ENCODE assay signal across 11 mouse cellular contexts in the genomic region with DNA sequence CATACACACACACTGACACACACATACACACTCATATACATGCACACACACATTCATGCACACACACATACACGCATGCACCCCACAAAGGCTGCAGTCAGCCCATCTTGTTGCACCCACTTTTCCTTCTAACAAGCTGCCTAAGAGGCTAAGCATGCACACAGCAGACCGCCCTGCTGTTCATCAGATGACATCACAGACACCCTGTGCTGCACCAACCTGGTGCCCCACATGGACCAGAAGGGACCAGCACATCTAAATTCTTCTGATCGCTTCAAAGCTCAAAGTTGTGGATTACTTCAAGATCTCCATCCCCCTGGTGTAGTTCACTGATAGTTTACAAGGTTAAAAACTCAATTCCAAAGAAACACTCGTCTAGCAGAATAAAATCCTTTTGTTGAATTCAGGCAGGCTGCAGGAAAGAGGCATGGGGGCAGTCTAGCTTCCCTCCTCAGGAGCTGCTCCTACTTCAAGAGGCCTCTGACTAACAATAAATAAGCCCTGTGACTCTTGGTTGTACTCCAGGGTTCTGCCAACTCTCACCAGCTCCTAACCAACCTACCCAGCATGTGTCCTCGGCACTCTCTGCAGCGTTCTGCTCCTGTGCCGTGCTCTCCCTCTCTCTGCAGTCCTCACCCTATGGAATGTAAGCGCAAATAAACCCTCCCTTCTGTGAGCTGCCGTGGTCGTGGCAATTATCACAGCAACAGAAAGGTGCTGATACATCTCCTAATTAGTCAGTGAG. TPM values are rescaled to one million over a fixed set of nuclear protein-coding genes. Genes with fewer than 3 reads are reported as not detected.
A peak's percentile ranks its signal among the peaks of the same experiment; 100 is the strongest.
DNase-seq lines count a peak whose midpoint lies in the region; ATAC-seq lines count a peak whose summit lies in the region.
"Had no signal": no experiment of that assay in that cellular context is flagged by ENCODE, and none has a peak within 500 bp of the region (broad histone marks: within the 10 kb centered on the region; RNA-seq: fewer than 3 reads in every experiment).

No protein-coding gene starts in this region.

- DNase-seq in heart, embryonic 10.5 days (ENCODE audit: low spot score) = no peak
- no peak for DNase-seq in heart, postnatal 25 days (ENCODE audit: low spot score)
- no peak for DNase-seq in lung, postnatal 4 days
- peak; percentile 44 for DNase-seq in cerebellum, adult 8-10 months
- peak; percentile 52 to 55 for DNase-seq in layer of hippocampus, postnatal 14 days (ENCODE audit: low spot score in 2 of 2)
- DNase-seq in left cerebral cortex, postnatal 10 days (ENCODE audit: extremely low spot score in 1 of 2, low spot score in 2 of 2) = no peak
- DNase-seq: right cerebral cortex, postnatal 4 days had no signal

- peak overlapping the region; percentile 20; the same call in 1 of the 2 replicates for H3K9ac ChIP-seq in lung, embryonic 16.5 days (ENCODE audit: low read length)
- H3K9ac ChIP-seq: liver, embryonic 15.5 days had no signal

- WGBS in heart, embryonic 10.5 days = 42% methylated on average over 10 of the region's 10 CpGs
- WGBS in lung, embryonic 16.5 days = 50% methylated on average over 10 of the region's 10 CpGs

- H3K27me3 ChIP-seq in heart, embryonic 10.5 days (ENCODE audit: insufficient read depth, poor library complexity, severe bottlenecking) = no peaks in the 10 kb centered on the region
- H3K27me3 ChIP-seq in lung, embryonic 16.5 days (ENCODE audit: control insufficient read depth, insufficient read depth, low read depth, low read length) = no peaks in the 10 kb centered on the region
- H3K27me3 ChIP-seq: liver, embryonic 15.5 days had no signal

- no peaks in the 10 kb centered on the region for H3K36me3 ChIP-seq in heart, embryonic 10.5 days
- no peaks in the 10 kb centered on the region for H3K36me3 ChIP-seq in lung, embryonic 16.5 days (ENCODE audit: control insufficient read depth, insufficient read depth, low read length)
- H3K36me3 ChIP-seq: liver, embryonic 15.5 days had no signal

- H3K27ac ChIP-seq in heart, embryonic 10.5 days = peak overlapping the region; percentile 47; the same call in 1 of the 2 replicates
- H3K27ac ChIP-seq in lung, embryonic 16.5 days (ENCODE audit: low read length) = peak overlapping the region; percentile 39; the same call in 1 of the 2 replicates
- H3K27ac ChIP-seq: liver, embryonic 15.5 days had no signal

- no peaks in the 10 kb centered on the region for H3K9me3 ChIP-seq in heart, embryonic 10.5 days
- H3K9me3 ChIP-seq in lung, embryonic 16.5 days (ENCODE audit: control insufficient read depth, low read length) = no peaks in the 10 kb centered on the region
- H3K9me3 ChIP-seq: liver, embryonic 15.5 days had no signal

- peaks cover 39% of the 10 kb centered on the region for H3K4me1 ChIP-seq in heart, embryonic 10.5 days
- peaks cover 18% of the 10 kb centered on the region for H3K4me1 ChIP-seq in lung, embryonic 16.5 days (replicated peaks; ENCODE audit: control insufficient read depth, insufficient read depth, low read length)
- H3K4me1 ChIP-seq: liver, embryonic 15.5 days had no signal

- peak; percentile 46; the same call in 1 of the 2 replicates for ATAC-seq in lung, embryonic 16.5 days (ENCODE audit: low read depth)
- ATAC-seq: activated CD4-positive, CD25-positive, alpha-beta regulatory T cell, adult 4 months; CD4-positive, CD25-positive, alpha-beta regulatory T cell, adult 4 months had no signal

- intact Hi-C loops in heart, postnatal 25 days (cut with DNase I) = no loop called here
- intact Hi-C loops in left cerebral cortex, postnatal 10 days (cut with DNase I) = no loop called here

- no peak overlapping the region for H3K4me2 ChIP-seq in lung, embryonic 16.5 days (ENCODE audit: low read depth, low read length)
- H3K4me2 ChIP-seq: liver, embryonic 15.5 days had no signal

- no peak overlapping the region for H3K4me3 ChIP-seq in heart, embryonic 10.5 days
- H3K4me3 ChIP-seq in lung, embryonic 16.5 days (ENCODE audit: low read length) = no peak overlapping the region
- H3K4me3 ChIP-seq: liver, embryonic 15.5 days had no signal

RNA-seq across cellular contexts. Expression of gene Rab11fip3, which starts 22.9 kb away (rescaled TPM):
- polyA plus RNA-seq in heart, embryonic 10.5 days (2016; fragmentation: Nextera tagmentation; extraction: Ambion mirVana) = 12.3 and 16.6 TPM in 2 replicates
- 10 to 100 TPM; 28.0 to 30.2 TPM for total RNA-seq in heart, postnatal 25 days (2021)
- polyA plus RNA-seq in lung, embryonic 16.5 days (2015; fragmentation: Nextera tagmentation; extraction: Ambion mirVana) = 6.5 and 6.7 TPM in 2 replicates
- 10 to 100 TPM; 82.3 to 85.1 TPM for total RNA-seq in layer of hippocampus, postnatal 14 days (2021)
- total RNA-seq in left cerebral cortex, postnatal 10 days (2021) = 10 to 100 TPM; 67.5 to 73.8 TPM

RNA-seq across cellular contexts. Expression of gene Decr2, which starts 43.7 kb away (rescaled TPM):
- 32.8 and 39.6 TPM in 2 replicates for polyA plus RNA-seq in heart, embryonic 10.5 days (2016; fragmentation: Nextera tagmentation; extraction: Ambion mirVana)
- 10 to 100 TPM; 11.0 to 11.7 TPM for total RNA-seq in heart, postnatal 25 days (2021)
- polyA plus RNA-seq in lung, embryonic 16.5 days (2015; fragmentation: Nextera tagmentation; extraction: Ambion mirVana) = 36.3 and 36.8 TPM in 2 replicates
- 10 to 100 TPM; 23.6 to 24.2 TPM for total RNA-seq in layer of hippocampus, postnatal 14 days (2021)
- 10 to 100 TPM; 25.2 to 27.2 TPM for total RNA-seq in left cerebral cortex, postnatal 10 days (2021)

RNA-seq across cellular contexts. Expression of gene Nme4, which starts 49.0 kb away (rescaled TPM):
- polyA plus RNA-seq in heart, embryonic 10.5 days (2016; fragmentation: Nextera tagmentation; extraction: Ambion mirVana) = 115 and 137 TPM in 2 replicates
- 1 to 10 TPM; 3.2 to 3.6 TPM for total RNA-seq in heart, postnatal 25 days (2021)
- 68.3 and 69.7 TPM in 2 replicates for polyA plus RNA-seq in lung, embryonic 16.5 days (2015; fragmentation: Nextera tagmentation; extraction: Ambion mirVana)
- total RNA-seq in layer of hippocampus, postnatal 14 days (2021) = 1 to 10 TPM; 2.4 to 4.2 TPM
- total RNA-seq in left cerebral cortex, postnatal 10 days (2021) = 1 to 10 TPM; 3.0 to 3.9 TPM

Comparison
In these comparisons a context has a peak if more than half of its experiments do, and no peak if none do; other contexts are left out.
1. DNase-seq: peak in cerebellum, adult 8-10 months (single experiment) and layer of hippocampus, postnatal 14 days (2 of 2); none in heart, embryonic 10.5 days (single experiment), heart, postnatal 25 days (single experiment), lung, postnatal 4 days (0 of 2) and left cerebral cortex, postnatal 10 days (0 of 2).